Mouse (Mus musculus): ENCODE data around the gene Il17rc.

GRCm38 (mm10) chr6:113472061-113472460, 834 bp downstream of the Il17rc start:
- TF ChIP-seq CTCF (IDR thresholded peaks at IDR 0.05; ENCODE audit: low read depth) (peak; percentile 58), EP300 (optimal IDR thresholded peaks at IDR 0.05) (no peak)
